Comparison of ENCODE assay signal across 8 mouse cellular contexts in genomic region chr19:9982151-9982851, GRCm38 (mm10). TPM values are rescaled to one million over a fixed set of nuclear protein-coding genes. Genes with fewer than 3 reads are reported as not detected.
DNase-seq lines count a peak whose midpoint lies in the region; ATAC-seq lines count a peak whose summit lies in the region.

No protein-coding gene starts in this region.

- H3K27me3 ChIP-seq in megakaryocyte, embryonic 14.5 days (replicated peaks), result no peaks in the 10 kb centered on the region

- peaks cover 33% of the 10 kb centered on the region for H3K36me3 ChIP-seq in megakaryocyte, embryonic 14.5 days (replicated peaks; ENCODE audit: low read length)

- peaks cover 83% of the 10 kb centered on the region for H3K4me1 ChIP-seq in megakaryocyte, embryonic 14.5 days

- peak overlapping the region; percentile 100 for H3K4me3 ChIP-seq in megakaryocyte, embryonic 14.5 days (replicated peaks)

- no peaks in the 10 kb centered on the region for H3K9me3 ChIP-seq in megakaryocyte, embryonic 14.5 days

- peak; percentile 69 for ATAC-seq in common myeloid progenitor, adult 5-6 weeks (replicated peaks; ENCODE audit: low read depth, poor library complexity, severe bottlenecking)

- DNase-seq in ZHBTc4 (ENCODE audit: low read depth, low spot score), result peak; percentile 99
- peak; percentile 92 to 96 for DNase-seq in gastrocnemius, adult 8-10 months (ENCODE audit: low spot score in 2 of 2)
- DNase-seq in hindlimb bud, embryonic 11.5 days (ENCODE audit: extremely low spot score, low read depth, low spot score), result peak; percentile 81
- DNase-seq in left cerebral cortex, adult 8-10 months (ENCODE audit: low spot score in 2 of 2), result peak; percentile 95 to 97
- DNase-seq in right cerebral cortex, postnatal 10 days (ENCODE audit: low spot score in 2 of 2), result peak; percentile 98
- peak; percentile 92 for DNase-seq in urinary bladder, postnatal 25 days (ENCODE audit: low spot score)

RNA-seq across cellular contexts. Expression of gene Fth1, which starts 1.9 kb away (rescaled TPM):
- total RNA-seq in common myeloid progenitor, adult 5-6 weeks (2017), result 695 and 890 TPM in 2 replicates
- 1,000 to 10,000 TPM; 1,901 to 2,305 (median 2,120) TPM for total RNA-seq in gastrocnemius, adult 8-10 months (2022)
- total RNA-seq in left cerebral cortex, adult 8-10 months (2022), result 1,000 to 10,000 TPM; 2,793 to 3,196 (median 2,896) TPM
- polyA plus RNA-seq in megakaryocyte, embryonic 14.5 days (2012; ENCODE audit: insufficient read depth, low replicate concordance), result 7,037 and 23,567 TPM in 2 replicates

RNA-seq across cellular contexts. Expression of gene Best1, which starts 19.1 kb away (rescaled TPM):
- total RNA-seq in common myeloid progenitor, adult 5-6 weeks (2017), result not detected in 2 replicates
- total RNA-seq in gastrocnemius, adult 8-10 months (2022), result under 1 TPM in 3 of 4 experiments, not detected in 1; 0.39 to 0.46 (median 0.45) TPM
- 1 to 10 TPM; 1.1 to 2.3 (median 1.2) TPM for total RNA-seq in left cerebral cortex, adult 8-10 months (2022)
- polyA plus RNA-seq in megakaryocyte, embryonic 14.5 days (2012; ENCODE audit: insufficient read depth, low replicate concordance), result not detected in 2 replicates

RNA-seq across cellular contexts. Expression of gene Rab3il1, which starts 19.2 kb away (rescaled TPM):
- total RNA-seq in common myeloid progenitor, adult 5-6 weeks (2017), result 8.1 and 8.8 TPM in 2 replicates
- total RNA-seq in gastrocnemius, adult 8-10 months (2022), result 1 to 10 TPM; 2.5 to 3.9 (median 3.3) TPM
- total RNA-seq in left cerebral cortex, adult 8-10 months (2022), result 10 to 100 TPM in 2 of 4 experiments, 1 to 10 TPM in 2; 9.2 to 12.7 (median 11.1) TPM
- 2.0 and 8.8 TPM in 2 replicates for polyA plus RNA-seq in megakaryocyte, embryonic 14.5 days (2012; ENCODE audit: insufficient read depth, low replicate concordance)

RNA-seq across cellular contexts. Expression of gene Fads3, which starts 59.1 kb away (rescaled TPM):
- 4.4 and 11.1 TPM in 2 replicates for total RNA-seq in common myeloid progenitor, adult 5-6 weeks (2017)
- 1 to 10 TPM; 1.5 to 4.9 (median 3.5) TPM for total RNA-seq in gastrocnemius, adult 8-10 months (2022)
- total RNA-seq in left cerebral cortex, adult 8-10 months (2022), result 10 to 100 TPM; 25.9 to 28.5 (median 27.1) TPM
- polyA plus RNA-seq in megakaryocyte, embryonic 14.5 days (2012; ENCODE audit: insufficient read depth, low replicate concordance), result 3.6 and 19.1 TPM in 2 replicates

Comparison
In these comparisons a context has a peak if more than half of its experiments do, and no peak if none do; other contexts are left out.
1. Peak in every context shown above with its lines: DNase-seq, ATAC-seq and H3K4me3 ChIP-seq.